Mouse (Mus musculus) lung, embryonic 15.5 days (tissue): ENCODE measurements around the gene Mitf. TPM values are rescaled to one million over a fixed set of nuclear protein-coding genes. Genes with fewer than 3 reads are reported as not detected.

Experiments used
- ATAC-seq: fragments of 200-750 bp; cut with Nextera tagmentation; 2 replicates; pipeline ENCODE4 v1.8.0; 2017; ENCODE audit warnings: moderate number of reproducible peaks, borderline replicate concordance; ENCODE audit not compliant: low FRiP score, low TSS enrichment; ENCODE audit errors: extremely low read depth
- H3K27ac ChIP-seq: fragments of 300-500 bp; sonication (generic); 2 replicates; pipeline ENCODE4 v1.5.1; 2015; ENCODE audit warnings: moderate library complexity, mild to moderate bottlenecking, inconsistent platforms
- H3K27me3 ChIP-seq: fragments of 300-500 bp; sonication (generic); 2 replicates; pipeline ENCODE4 v1.6.1; 2015; ENCODE audit warnings: inconsistent platforms
- H3K36me3 ChIP-seq: fragments of 300-500 bp; sonication (generic); 2 replicates; pipeline ENCODE4 v1.6.1; 2015; ENCODE audit warnings: inconsistent platforms
- H3K4me1 ChIP-seq: fragments of 300-500 bp; sonication (generic); 2 replicates; pipeline ENCODE4 v1.6.1; 2015; ENCODE audit warnings: inconsistent platforms
- H3K4me2 ChIP-seq: fragments of 300-500 bp; sonication (generic); 2 replicates; pipeline ENCODE4 v1.6.1; 2015; ENCODE audit warnings: inconsistent platforms, mild to moderate bottlenecking, moderate library complexity
- H3K4me3 ChIP-seq: fragments of 300-500 bp; sonication (generic); 2 replicates; pipeline ENCODE4 v1.5.1; 2015; ENCODE audit warnings: mild to moderate bottlenecking, inconsistent platforms
- H3K9ac ChIP-seq: fragments of 300-500 bp; sonication (generic); 2 replicates; pipeline ENCODE4 v1.6.1; 2015; ENCODE audit warnings: inconsistent platforms
- H3K9me3 ChIP-seq: fragments of 300-500 bp; sonication (generic); 2 replicates; pipeline ENCODE4 v1.6.1; 2016; ENCODE audit warnings: inconsistent platforms
- WGBS: fragments of 180-500 bp; shearing (Covaris S2); methylation state at CpG from one replicate; pipeline ENCODE4 v1.1.7; 2015; 5-methylcytosine and 5-hydroxymethylcytosine counted together
- polyA plus RNA-seq: library from polyadenylated mRNA; unstranded; fragments of >200 nt; fragmentation: Nextera tagmentation; extraction: Ambion mirVana; gene quantifications from 2 replicates; pipeline ENCODE4 v1.2.1, GENCODE M21; 2015

The Mitf gene
- polyA plus RNA-seq, 1 experiment from 2014 or later: 1.9 TPM

- H3K9me3 ChIP-seq: no peaks in the 10 kb centered on the region
- H3K4me1 ChIP-seq: no peaks in the 10 kb centered on the region
- no peaks in the 10 kb centered on the region for H3K36me3 ChIP-seq
- 66% methylated on average over 5 of the region's 5 CpGs for WGBS
- H3K27ac ChIP-seq: no peak overlapping the region
- H3K27me3 ChIP-seq: no peaks in the 10 kb centered on the region
- no peak overlapping the region for H3K4me3 ChIP-seq
- no peak overlapping the region for H3K4me2 ChIP-seq
- H3K9ac ChIP-seq: no peak overlapping the region
- no peak for ATAC-seq
Observed at GRCm38 (mm10) chr6:98015819-98016218, 209.0 kb downstream of the Mitf start.

- H3K9ac ChIP-seq: no peak overlapping the region
- no peak overlapping the region for H3K4me3 ChIP-seq
- H3K9me3 ChIP-seq: no peaks in the 10 kb centered on the region
- no peak overlapping the region for H3K27ac ChIP-seq
- ATAC-seq: no peak
- no peaks in the 10 kb centered on the region for H3K27me3 ChIP-seq
- no peaks in the 10 kb centered on the region for H3K36me3 ChIP-seq
- no peaks in the 10 kb centered on the region for H3K4me1 ChIP-seq
- WGBS: 28% methylated on average over 1 of the region's 1 CpGs
- no peak overlapping the region for H3K4me2 ChIP-seq
Observed at GRCm38 (mm10) chr6:98023876-98024275, 217.0 kb downstream of the Mitf start.

GRCm38 (mm10) chr6:98038513-98038912 lies 231.7 kb downstream of the Mitf start:
- 70% methylated on average over 3 of the region's 3 CpGs for WGBS

GRCm38 (mm10) chr6:98041795-98042194 lies 234.9 kb downstream of the Mitf start:
- Histone ChIP-seq H3K4me3 (no peak overlapping the region), H3K27ac (no peak overlapping the region), H3K9ac (no peak overlapping the region), H3K4me2 (no peak overlapping the region), H3K27me3 (no peaks in the 10 kb centered on the region), H3K9me3 (no peaks in the 10 kb centered on the region), H3K4me1 (0 out of 2 replicates have a peak, but pooled peaks cover 4% of the 10 kb centered on the region), H3K36me3 (no peaks in the 10 kb centered on the region)
- WGBS: 82% methylated on average over 7 of the region's 7 CpGs
- no peak for ATAC-seq

More at GRCm38 (mm10) chr6:98038513-98038912, 231.7 kb downstream of the Mitf start:
- Histone ChIP-seq H3K4me3 (no peak overlapping the region), H3K4me2 (no peak overlapping the region), H3K27me3 (no peaks in the 10 kb centered on the region), H3K9ac (no peak overlapping the region), H3K9me3 (no peaks in the 10 kb centered on the region), H3K4me1 (no peaks in the 10 kb centered on the region), H3K27ac (no peak overlapping the region), H3K36me3 (no peaks in the 10 kb centered on the region)
- no peak for ATAC-seq

GRCm38 (mm10) chr6:98046295-98047108 lies 239.7 kb downstream of the Mitf start:
- Histone ChIP-seq H3K9ac (no peak overlapping the region), H3K36me3 (no peaks in the 10 kb centered on the region), H3K27ac (no peak overlapping the region), H3K27me3 (no peaks in the 10 kb centered on the region), H3K4me3 (no peak overlapping the region), H3K4me1 (peaks cover 12% of the 10 kb centered on the region; the same call in 1 of the 2 replicates), H3K4me2 (no peak overlapping the region), H3K9me3 (no peaks in the 10 kb centered on the region)
- WGBS: 51% methylated on average over 11 of the region's 11 CpGs
- no peak for ATAC-seq

GRCm38 (mm10) chr6:98047741-98048140 lies 240.9 kb downstream of the Mitf start:
- Histone ChIP-seq H3K27ac (no peak overlapping the region), H3K9ac (no peak overlapping the region), H3K36me3 (no peaks in the 10 kb centered on the region), H3K4me1 (peaks cover 12% of the 10 kb centered on the region; the same call in 1 of the 2 replicates), H3K27me3 (no peaks in the 10 kb centered on the region), H3K9me3 (no peaks in the 10 kb centered on the region), H3K4me3 (no peak overlapping the region), H3K4me2 (no peak overlapping the region)
- 75% methylated on average over 6 of the region's 6 CpGs for WGBS
- no peak for ATAC-seq

- H3K9me3 ChIP-seq: no peaks in the 10 kb centered on the region
- H3K4me3 ChIP-seq: no peak overlapping the region
- no peak overlapping the region for H3K4me2 ChIP-seq
- H3K36me3 ChIP-seq: no peaks in the 10 kb centered on the region
- no peak overlapping the region for H3K9ac ChIP-seq
- no peak overlapping the region for H3K27ac ChIP-seq
- WGBS: 34% methylated on average over 14 of the region's 14 CpGs
- H3K27me3 ChIP-seq: no peaks in the 10 kb centered on the region
- peaks cover 12% of the 10 kb centered on the region; the same call in 1 of the 2 replicates for H3K4me1 ChIP-seq
- ATAC-seq: no peak
Observed at GRCm38 (mm10) chr6:98048671-98049438, 242.0 kb downstream of the Mitf start.

- ATAC-seq: no peak
- Histone ChIP-seq H3K9me3 (no peaks in the 10 kb centered on the region), H3K9ac (no peak overlapping the region), H3K27ac (no peak overlapping the region), H3K4me2 (no peak overlapping the region), H3K27me3 (no peaks in the 10 kb centered on the region), H3K36me3 (no peaks in the 10 kb centered on the region), H3K4me1 (peaks cover 12% of the 10 kb centered on the region; the same call in 1 of the 2 replicates), H3K4me3 (no peak overlapping the region)
- WGBS: 74% methylated on average over 2 of the region's 2 CpGs
Observed at GRCm38 (mm10) chr6:98049551-98049950, 242.7 kb downstream of the Mitf start.

GRCm38 (mm10) chr6:98061878-98062277 lies 255.0 kb downstream of the Mitf start:
- no peak overlapping the region for H3K4me3 ChIP-seq
- H3K27me3 ChIP-seq: no peaks in the 10 kb centered on the region
- no peaks in the 10 kb centered on the region for H3K9me3 ChIP-seq
- no peaks in the 10 kb centered on the region for H3K4me1 ChIP-seq
- H3K36me3 ChIP-seq: no peaks in the 10 kb centered on the region
- WGBS: 79% methylated on average over 13 of the region's 13 CpGs
- no peak overlapping the region for H3K27ac ChIP-seq
- H3K9ac ChIP-seq: no peak overlapping the region
- no peak overlapping the region for H3K4me2 ChIP-seq
- no peak for ATAC-seq

GRCm38 (mm10) chr6:98064926-98065325 lies 258.1 kb downstream of the Mitf start:
- ATAC-seq: no peak
- H3K36me3 ChIP-seq: no peaks in the 10 kb centered on the region
- no peaks in the 10 kb centered on the region for H3K4me1 ChIP-seq
- no peaks in the 10 kb centered on the region for H3K27me3 ChIP-seq
- H3K9ac ChIP-seq: no peak overlapping the region
- no peak overlapping the region for H3K4me2 ChIP-seq
- WGBS: 27% methylated on average over 5 of the region's 5 CpGs
- no peak overlapping the region for H3K27ac ChIP-seq
- H3K9me3 ChIP-seq: no peaks in the 10 kb centered on the region
- H3K4me3 ChIP-seq: no peak overlapping the region

GRCm38 (mm10) chr6:98066420-98066819 lies 259.6 kb downstream of the Mitf start:
- H3K9ac ChIP-seq: no peak overlapping the region
- H3K9me3 ChIP-seq: no peaks in the 10 kb centered on the region
- H3K4me2 ChIP-seq: no peak overlapping the region
- H3K4me1 ChIP-seq: no peaks in the 10 kb centered on the region
- 82% methylated on average over 4 of the region's 4 CpGs for WGBS
- H3K27ac ChIP-seq: no peak overlapping the region
- no peak for ATAC-seq
- no peaks in the 10 kb centered on the region for H3K27me3 ChIP-seq
- no peaks in the 10 kb centered on the region for H3K36me3 ChIP-seq
- H3K4me3 ChIP-seq: no peak overlapping the region
